Mouse (Mus musculus) E14TG2a.4 (cell line): ENCODE data around the gene Map4.

Experiments used
- H3K27me3 ChIP-seq: 2 replicates; pipeline ENCODE4 v1.6.1; 2014; ENCODE audit warnings: low read length, control low read depth; ENCODE audit not compliant: insufficient read depth
- H3K36me3 ChIP-seq: 2 replicates; pipeline ENCODE4 v1.6.1; 2014; ENCODE audit warnings: low read length, control low read depth; ENCODE audit not compliant: insufficient read depth
- H3K4me1 ChIP-seq: replicated peaks from 2 replicates; pipeline ENCODE4 v1.6.1; 2014; ENCODE audit warnings: low read depth, low read length, control low read depth
- H3K4me3 ChIP-seq: replicated peaks from 2 replicates; pipeline ENCODE4 v1.5.1; 2014; ENCODE audit warnings: mild to moderate bottlenecking, low read length
- H3K9me3 ChIP-seq: 2 replicates; pipeline ENCODE4 v1.6.1; 2014; ENCODE audit warnings: low read length, control low read depth
- CTCF ChIP-seq: conservative IDR thresholded peaks from 2 replicates; pipeline ENCODE4 v1.5.1; 2014; ENCODE audit warnings: low read length
- NANOG ChIP-seq: IDR thresholded peaks from 2 replicates; pipeline ENCODE4 v1.6.1; 2014; ENCODE audit warnings: borderline replicate concordance, low read length, mixed read lengths
- POU5F1 ChIP-seq: IDR thresholded peaks from 2 replicates; pipeline ENCODE4 v1.6.1; 2014; ENCODE audit warnings: low read length, borderline replicate concordance

The Map4 gene

GRCm38 (mm10) chr9:109909926-109910325 lies 21.3 kb upstream of the Map4 start:
- Histone ChIP-seq H3K4me3 (no peak overlapping the region), H3K27me3 (no peaks in the 10 kb centered on the region), H3K36me3 (no peaks in the 10 kb centered on the region), H3K4me1 (peaks cover 87% of the 10 kb centered on the region), H3K9me3 (no peaks in the 10 kb centered on the region)
- peak; percentile 92 for TF ChIP-seq NANOG
- TF ChIP-seq POU5F1 = no peak

- Histone ChIP-seq H3K36me3 (no peaks in the 10 kb centered on the region), H3K27me3 (no peaks in the 10 kb centered on the region), H3K9me3 (no peaks in the 10 kb centered on the region), H3K4me1 (peaks cover 76% of the 10 kb centered on the region), H3K4me3 (no peak overlapping the region)
- TF ChIP-seq POU5F1 (no peak), CTCF (no peak), NANOG (no peak)
These were observed 19.5 kb upstream of the Map4 start for GRCm38 (mm10) chr9:109911779-109912178.

- no peak overlapping the region for H3K4me3 ChIP-seq
- H3K4me1 ChIP-seq = peaks cover 61% of the 10 kb centered on the region
- H3K9me3 ChIP-seq = no peaks in the 10 kb centered on the region
- no peaks in the 10 kb centered on the region for H3K36me3 ChIP-seq
- H3K27me3 ChIP-seq = no peaks in the 10 kb centered on the region
- TF ChIP-seq POU5F1 (no peak), NANOG (no peak), CTCF (no peak)
These were observed 16.9 kb upstream of the Map4 start for GRCm38 (mm10) chr9:109914269-109914926.

GRCm38 (mm10) chr9:109917931-109918330 lies 13.3 kb upstream of the Map4 start:
- H3K4me3 ChIP-seq = no peak overlapping the region
- H3K27me3 ChIP-seq = no peaks in the 10 kb centered on the region
- peaks cover 46% of the 10 kb centered on the region for H3K4me1 ChIP-seq
- H3K9me3 ChIP-seq = no peaks in the 10 kb centered on the region
- TF ChIP-seq NANOG (no peak), CTCF (no peak), POU5F1 (no peak)
- H3K36me3 ChIP-seq = no peaks in the 10 kb centered on the region

- TF ChIP-seq NANOG (no peak), POU5F1 (no peak), CTCF (no peak)
- peaks cover 25% of the 10 kb centered on the region for H3K4me1 ChIP-seq
- no peak overlapping the region for H3K4me3 ChIP-seq
- H3K36me3 ChIP-seq = no peaks in the 10 kb centered on the region
- H3K27me3 ChIP-seq = no peaks in the 10 kb centered on the region
- H3K9me3 ChIP-seq = no peaks in the 10 kb centered on the region
These were observed 2.1 kb upstream of the Map4 start for GRCm38 (mm10) chr9:109929131-109929530.

GRCm38 (mm10) chr9:109930063-109930462 lies 1.2 kb upstream of the Map4 start:
- Histone ChIP-seq H3K27me3 (no peaks in the 10 kb centered on the region), H3K9me3 (no peaks in the 10 kb centered on the region), H3K4me1 (peaks cover 32% of the 10 kb centered on the region), H3K36me3 (no peaks in the 10 kb centered on the region), H3K4me3 (no peak overlapping the region)
- no peak for TF ChIP-seq NANOG
- TF ChIP-seq CTCF = no peak
- no peak for TF ChIP-seq POU5F1

GRCm38 (mm10) chr9:109930752-109931151 lies 508 bp upstream of the Map4 start:
- H3K36me3 ChIP-seq = no peaks in the 10 kb centered on the region
- no peaks in the 10 kb centered on the region for H3K27me3 ChIP-seq
- no peak for TF ChIP-seq NANOG
- no peak for TF ChIP-seq POU5F1
- TF ChIP-seq CTCF = no peak
- H3K9me3 ChIP-seq = no peaks in the 10 kb centered on the region
- peaks cover 38% of the 10 kb centered on the region for H3K4me1 ChIP-seq
- H3K4me3 ChIP-seq = peak overlapping the region; percentile 91

GRCm38 (mm10) chr9:109932361-109932755 lies 1.1 kb downstream of the Map4 start:
- peak overlapping the region; percentile 91 for H3K4me3 ChIP-seq
- no peak for TF ChIP-seq POU5F1
- TF ChIP-seq NANOG = no peak
- TF ChIP-seq CTCF = no peak
- no peaks in the 10 kb centered on the region for H3K27me3 ChIP-seq
- H3K36me3 ChIP-seq = no peaks in the 10 kb centered on the region
- H3K4me1 ChIP-seq = peaks cover 46% of the 10 kb centered on the region
- H3K9me3 ChIP-seq = no peaks in the 10 kb centered on the region

GRCm38 (mm10) chr9:109932756-109933375 lies 1.6 kb downstream of the Map4 start:
- peak overlapping the region; percentile 91 for H3K4me3 ChIP-seq
- TF ChIP-seq POU5F1 = no peak
- TF ChIP-seq NANOG = no peak
- no peak for TF ChIP-seq CTCF

More at GRCm38 (mm10) chr9:109932756-109933375, 1.6 kb downstream of the Map4 start:
- Histone ChIP-seq H3K36me3 (no peaks in the 10 kb centered on the region), H3K27me3 (no peaks in the 10 kb centered on the region), H3K4me1 (peaks cover 46% of the 10 kb centered on the region), H3K9me3 (no peaks in the 10 kb centered on the region)
